Mouse (Mus musculus): ENCODE measurements around the gene Vtn. TPM values are rescaled to one million over a fixed set of nuclear protein-coding genes. Genes with fewer than 3 reads are reported as not detected.
A peak's percentile ranks its signal among the peaks of the same experiment; 100 is the strongest.

Vtn gene
- 0.81 and 5.4 TPM in 2 replicates for polyA plus RNA-seq (2014; fragmentation: Nextera tagmentation; extraction: Ambion mirVana)

GRCm38 (mm10) chr11:78499004-78499403, at the start of gene Vtn:
Vtn (plus strand) TSS chr11:78499091.
- Histone ChIP-seq H3K4me1 (ENCODE audit: control insufficient read depth, insufficient read depth, low read length) (no peaks in the 10 kb centered on the region), H3K27me3 (ENCODE audit: control insufficient read depth, insufficient read depth, low read length) (peaks cover 13% of the 10 kb centered on the region), H3K36me3 (ENCODE audit: control insufficient read depth, insufficient read depth, low read length) (no peaks in the 10 kb centered on the region), H3K9ac (replicated peaks; ENCODE audit: low read depth, low read length) (0 out of 2 replicates have a peak within 1 kb of the TSS, but pooled peaks have one; percentile 3), H3K27ac (ENCODE audit: low read length) (no peak within 1 kb of the TSS), H3K4me3 (ENCODE audit: low read depth, low read length) (peak within 1 kb of the TSS; percentile 50), H3K9me3 (ENCODE audit: control insufficient read depth, low read depth, low read length) (no peaks in the 10 kb centered on the region), H3K4me2 (replicated peaks; ENCODE audit: low read depth, low read length) (peak within 1 kb of the TSS; percentile 96)
- no peak for ATAC-seq (ENCODE audit: insufficient number of reproducible peaks, insufficient read depth, low FRiP score, low read depth)
- WGBS, result 48% methylated on average over 7 of the region's 7 CpGs

- no peak overlapping the region for H3K4me2 ChIP-seq (replicated peaks; ENCODE audit: low read depth, low read length)
- WGBS, result 40% methylated on average over 2 of the region's 2 CpGs
- ATAC-seq (ENCODE audit: insufficient number of reproducible peaks, insufficient read depth, low FRiP score, low read depth), result no peak
- H3K4me1 ChIP-seq (ENCODE audit: control insufficient read depth, insufficient read depth, low read length), result no peaks in the 10 kb centered on the region
- H3K9ac ChIP-seq (replicated peaks; ENCODE audit: low read depth, low read length), result no peak overlapping the region
- no peak overlapping the region for H3K4me3 ChIP-seq (ENCODE audit: low read depth, low read length)
- H3K36me3 ChIP-seq (ENCODE audit: control insufficient read depth, insufficient read depth, low read length), result no peaks in the 10 kb centered on the region
- no peak overlapping the region for H3K27ac ChIP-seq (ENCODE audit: low read length)
- no peaks in the 10 kb centered on the region for H3K27me3 ChIP-seq (ENCODE audit: control insufficient read depth, insufficient read depth, low read length)
- H3K9me3 ChIP-seq (ENCODE audit: control insufficient read depth, low read depth, low read length), result no peaks in the 10 kb centered on the region
These were observed 48.6 kb upstream of the Vtn start for GRCm38 (mm10) chr11:78450337-78450736.

- Histone ChIP-seq H3K27me3 (ENCODE audit: control insufficient read depth, insufficient read depth, low read length) (no peaks in the 10 kb centered on the region), H3K4me1 (ENCODE audit: control insufficient read depth, insufficient read depth, low read length) (no peaks in the 10 kb centered on the region), H3K9ac (replicated peaks; ENCODE audit: low read depth, low read length) (no peak overlapping the region), H3K4me2 (replicated peaks; ENCODE audit: low read depth, low read length) (no peak overlapping the region), H3K4me3 (ENCODE audit: low read depth, low read length) (no peak overlapping the region), H3K36me3 (ENCODE audit: control insufficient read depth, insufficient read depth, low read length) (no peaks in the 10 kb centered on the region), H3K9me3 (ENCODE audit: control insufficient read depth, low read depth, low read length) (no peaks in the 10 kb centered on the region), H3K27ac (ENCODE audit: low read length) (no peak overlapping the region)
- WGBS, result 15% methylated on average over 4 of the region's 4 CpGs
- no peak for ATAC-seq (ENCODE audit: insufficient number of reproducible peaks, insufficient read depth, low FRiP score, low read depth)
These were observed 45.2 kb upstream of the Vtn start for GRCm38 (mm10) chr11:78453675-78454074.

DNA sequence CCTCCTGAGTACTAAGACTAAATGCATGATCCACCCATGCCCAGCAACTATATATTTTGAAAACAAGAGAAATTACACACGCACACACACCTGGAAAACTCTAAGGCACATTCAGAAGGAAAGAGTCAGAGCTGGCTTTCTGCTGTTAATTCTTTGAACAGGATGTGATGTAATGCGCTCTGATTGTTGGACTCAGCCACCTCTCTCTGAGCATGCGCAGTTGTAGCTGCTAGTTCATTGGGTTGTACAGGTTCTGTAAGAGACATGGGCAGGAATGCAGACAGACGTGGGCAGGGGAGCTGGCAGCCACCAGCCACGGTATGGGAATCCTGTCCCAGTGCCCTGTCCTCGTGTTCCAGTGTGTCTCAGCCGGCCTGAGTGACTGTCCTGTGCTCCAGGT, 44.6 kb upstream of the Vtn start:
- no peak for ATAC-seq (ENCODE audit: insufficient number of reproducible peaks, insufficient read depth, low FRiP score, low read depth)
- Histone ChIP-seq H3K4me1 (ENCODE audit: control insufficient read depth, insufficient read depth, low read length) (no peaks in the 10 kb centered on the region), H3K9me3 (ENCODE audit: control insufficient read depth, low read depth, low read length) (no peaks in the 10 kb centered on the region), H3K4me2 (replicated peaks; ENCODE audit: low read depth, low read length) (no peak overlapping the region), H3K27me3 (ENCODE audit: control insufficient read depth, insufficient read depth, low read length) (no peaks in the 10 kb centered on the region), H3K36me3 (ENCODE audit: control insufficient read depth, insufficient read depth, low read length) (no peaks in the 10 kb centered on the region), H3K4me3 (ENCODE audit: low read depth, low read length) (no peak overlapping the region), H3K27ac (ENCODE audit: low read length) (no peak overlapping the region), H3K9ac (replicated peaks; ENCODE audit: low read depth, low read length) (no peak overlapping the region)
- WGBS, result 71% methylated on average over 7 of the region's 7 CpGs

DNA sequence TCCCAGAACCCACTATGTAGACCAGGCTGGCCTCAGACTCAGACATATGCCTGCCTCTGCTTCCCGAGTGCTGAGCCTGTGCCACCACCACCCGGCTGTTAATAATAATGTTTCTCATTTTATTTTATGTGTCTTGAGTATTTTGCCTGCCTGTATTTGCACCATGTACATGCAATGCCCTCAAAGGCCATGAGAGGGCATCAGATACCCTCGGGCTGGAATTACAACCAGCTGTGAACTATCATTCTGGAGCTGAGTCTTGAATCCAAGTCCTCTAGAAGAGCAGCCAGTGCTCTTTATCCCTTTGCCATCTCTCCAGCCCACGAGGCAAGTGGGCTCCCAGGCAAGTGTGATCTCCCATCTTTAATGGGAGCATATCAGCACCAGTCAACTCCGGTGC, 43.6 kb upstream of the Vtn start:
- ATAC-seq (ENCODE audit: insufficient number of reproducible peaks, insufficient read depth, low FRiP score, low read depth), result no peak
- Histone ChIP-seq H3K36me3 (ENCODE audit: control insufficient read depth, insufficient read depth, low read length) (no peaks in the 10 kb centered on the region), H3K4me2 (replicated peaks; ENCODE audit: low read depth, low read length) (no peak overlapping the region), H3K4me3 (ENCODE audit: low read depth, low read length) (no peak overlapping the region), H3K9ac (replicated peaks; ENCODE audit: low read depth, low read length) (no peak overlapping the region), H3K9me3 (ENCODE audit: control insufficient read depth, low read depth, low read length) (no peaks in the 10 kb centered on the region), H3K27me3 (ENCODE audit: control insufficient read depth, insufficient read depth, low read length) (no peaks in the 10 kb centered on the region), H3K27ac (ENCODE audit: low read length) (no peak overlapping the region), H3K4me1 (ENCODE audit: control insufficient read depth, insufficient read depth, low read length) (no peaks in the 10 kb centered on the region)
- WGBS, result 24% methylated on average over 5 of the region's 5 CpGs

DNA sequence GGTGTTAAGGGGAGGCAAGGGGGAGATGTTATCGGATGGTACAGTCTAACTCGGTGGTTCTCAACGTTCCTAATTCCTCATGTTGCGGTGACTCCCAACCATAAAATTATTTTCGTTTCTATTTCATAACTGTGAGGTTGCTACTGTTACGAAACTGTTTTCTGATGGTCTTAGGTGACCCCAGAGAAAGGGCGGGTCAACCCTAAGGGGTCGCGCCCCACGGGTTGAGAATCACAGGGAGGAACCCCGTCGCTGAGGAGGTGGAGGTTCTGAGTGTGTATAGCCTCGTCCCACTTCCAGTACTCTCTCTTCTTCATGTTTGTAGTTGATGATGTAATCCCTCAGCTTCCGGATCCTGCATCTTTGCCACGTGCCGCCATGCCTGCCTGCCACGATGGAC, 40.2 kb upstream of the Vtn start:
- no peaks in the 10 kb centered on the region for H3K36me3 ChIP-seq (ENCODE audit: control insufficient read depth, insufficient read depth, low read length)
- no peak overlapping the region for H3K27ac ChIP-seq (ENCODE audit: low read length)
- no peak overlapping the region for H3K4me3 ChIP-seq (ENCODE audit: low read depth, low read length)
- H3K9ac ChIP-seq (replicated peaks; ENCODE audit: low read depth, low read length), result no peak overlapping the region
- no peaks in the 10 kb centered on the region; the same call in 1 of the 2 replicates for H3K9me3 ChIP-seq (ENCODE audit: control insufficient read depth, low read depth, low read length)
- WGBS, result 78% methylated on average over 17 of the region's 17 CpGs
- no peaks in the 10 kb centered on the region for H3K27me3 ChIP-seq (ENCODE audit: control insufficient read depth, insufficient read depth, low read length)
- ATAC-seq (ENCODE audit: insufficient number of reproducible peaks, insufficient read depth, low FRiP score, low read depth), result no peak
- H3K4me1 ChIP-seq (ENCODE audit: control insufficient read depth, insufficient read depth, low read length), result 0 out of 2 replicates have a peak, but pooled peaks cover 4% of the 10 kb centered on the region
- H3K4me2 ChIP-seq (replicated peaks; ENCODE audit: low read depth, low read length), result no peak overlapping the region

GRCm38 (mm10) chr11:78461894-78462293, 37.0 kb upstream of the Vtn start:
- H3K4me2 ChIP-seq (replicated peaks; ENCODE audit: low read depth, low read length), result no peak overlapping the region
- no peaks in the 10 kb centered on the region for H3K27me3 ChIP-seq (ENCODE audit: control insufficient read depth, insufficient read depth, low read length)
- H3K27ac ChIP-seq (ENCODE audit: low read length), result no peak overlapping the region
- WGBS, result 63% methylated on average over 1 of the region's 1 CpGs
- H3K4me3 ChIP-seq (ENCODE audit: low read depth, low read length), result no peak overlapping the region
- no peaks in the 10 kb centered on the region; the same call in 1 of the 2 replicates for H3K9me3 ChIP-seq (ENCODE audit: control insufficient read depth, low read depth, low read length)
- no peaks in the 10 kb centered on the region for H3K36me3 ChIP-seq (ENCODE audit: control insufficient read depth, insufficient read depth, low read length)
- no peak overlapping the region for H3K9ac ChIP-seq (replicated peaks; ENCODE audit: low read depth, low read length)
- peaks cover 15% of the 10 kb centered on the region; the same call in 1 of the 2 replicates for H3K4me1 ChIP-seq (ENCODE audit: control insufficient read depth, insufficient read depth, low read length)
- no peak for ATAC-seq (ENCODE audit: insufficient number of reproducible peaks, insufficient read depth, low FRiP score, low read depth)

DNA sequence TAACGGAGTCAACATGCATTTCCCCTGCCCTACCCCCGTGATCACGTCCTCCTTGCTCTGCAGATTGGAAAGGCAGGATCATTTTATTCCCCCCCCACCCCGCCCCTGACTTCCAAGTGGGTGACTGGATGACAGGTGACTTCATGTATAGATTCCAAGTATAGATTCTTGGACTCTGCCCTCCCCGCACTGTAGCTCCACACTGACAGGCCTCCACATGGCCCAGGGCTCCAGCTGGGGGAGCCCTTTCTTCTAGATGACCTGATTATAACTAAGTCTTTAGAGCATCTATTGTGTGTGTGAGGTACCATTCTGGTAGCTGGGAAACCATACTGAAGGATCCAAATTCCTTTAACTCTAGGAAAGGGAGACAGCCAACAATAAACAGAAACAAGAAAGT, 36.2 kb upstream of the Vtn start:
- no peak for ATAC-seq (ENCODE audit: insufficient number of reproducible peaks, insufficient read depth, low FRiP score, low read depth)
- no peak overlapping the region for H3K4me2 ChIP-seq (replicated peaks; ENCODE audit: low read depth, low read length)
- 73% methylated on average over 5 of the region's 5 CpGs for WGBS

More for the DNA sequence above, 36.2 kb upstream of the Vtn start:
- no peak overlapping the region for H3K9ac ChIP-seq (replicated peaks; ENCODE audit: low read depth, low read length)
- no peaks in the 10 kb centered on the region; the same call in 1 of the 2 replicates for H3K9me3 ChIP-seq (ENCODE audit: control insufficient read depth, low read depth, low read length)
- peaks cover 15% of the 10 kb centered on the region; the same call in 1 of the 2 replicates for H3K4me1 ChIP-seq (ENCODE audit: control insufficient read depth, insufficient read depth, low read length)
- H3K36me3 ChIP-seq (ENCODE audit: control insufficient read depth, insufficient read depth, low read length), result no peaks in the 10 kb centered on the region
- H3K4me3 ChIP-seq (ENCODE audit: low read depth, low read length), result no peak overlapping the region
- no peaks in the 10 kb centered on the region for H3K27me3 ChIP-seq (ENCODE audit: control insufficient read depth, insufficient read depth, low read length)
- no peak overlapping the region for H3K27ac ChIP-seq (ENCODE audit: low read length)

Measured in stomach, embryonic 14.5 days (tissue).